Mouse (Mus musculus): ENCODE data around the gene Plcg2.

The Plcg2 gene

DNA sequence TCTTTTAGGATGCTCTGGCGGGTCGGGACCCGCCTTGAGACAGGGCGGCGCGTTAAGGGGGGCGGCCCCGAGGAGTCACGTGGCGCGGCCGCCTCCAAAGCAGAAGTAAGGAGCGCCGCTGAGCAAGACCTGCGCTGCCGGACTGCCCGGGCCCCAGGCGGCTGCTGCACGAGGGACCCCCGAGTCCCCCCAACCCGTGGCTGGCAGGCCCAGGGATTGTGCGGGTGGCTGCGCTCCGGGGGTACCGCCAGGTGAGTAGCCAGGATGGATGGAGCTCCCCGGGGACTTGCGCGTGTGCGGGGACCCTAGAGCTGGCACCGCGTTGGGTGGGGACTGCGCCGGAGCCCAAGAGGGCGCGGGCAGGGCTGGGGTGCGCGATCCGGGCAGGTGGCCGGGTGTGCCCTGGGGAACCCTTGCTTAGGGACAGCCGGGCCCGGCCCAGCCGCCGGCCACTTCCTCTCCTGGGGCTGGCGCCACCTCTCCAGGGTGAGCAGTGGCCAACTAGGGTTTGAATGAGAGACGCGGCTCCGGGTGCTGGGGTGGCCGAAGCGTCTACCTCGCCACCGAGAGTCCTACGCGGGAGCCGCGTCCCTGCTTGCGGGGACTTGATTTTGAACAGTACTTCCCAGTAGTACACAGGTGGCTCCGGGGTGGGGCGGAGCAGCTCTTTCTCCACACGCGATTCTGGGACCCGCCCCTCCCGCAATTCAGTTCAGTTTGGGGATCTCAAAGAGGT, at the start of gene Plcg2:
Plcg2 (plus strand) TSS at position 113 of the 736 bp plus-strand sequence.
- DNase-seq (ENCODE audit: low spot score in 2 of 2): peak in 1 of 2 experiments; percentile 33

GRCm38 (mm10) chr8:117451072-117451471, 47.0 kb upstream of the Plcg2 start:
- no peak for DNase-seq (ENCODE audit: low spot score in 2 of 2)

GRCm38 (mm10) chr8:117453974-117454373, 44.1 kb upstream of the Plcg2 start:
- DNase-seq (ENCODE audit: low spot score in 2 of 2): no peak

DNA sequence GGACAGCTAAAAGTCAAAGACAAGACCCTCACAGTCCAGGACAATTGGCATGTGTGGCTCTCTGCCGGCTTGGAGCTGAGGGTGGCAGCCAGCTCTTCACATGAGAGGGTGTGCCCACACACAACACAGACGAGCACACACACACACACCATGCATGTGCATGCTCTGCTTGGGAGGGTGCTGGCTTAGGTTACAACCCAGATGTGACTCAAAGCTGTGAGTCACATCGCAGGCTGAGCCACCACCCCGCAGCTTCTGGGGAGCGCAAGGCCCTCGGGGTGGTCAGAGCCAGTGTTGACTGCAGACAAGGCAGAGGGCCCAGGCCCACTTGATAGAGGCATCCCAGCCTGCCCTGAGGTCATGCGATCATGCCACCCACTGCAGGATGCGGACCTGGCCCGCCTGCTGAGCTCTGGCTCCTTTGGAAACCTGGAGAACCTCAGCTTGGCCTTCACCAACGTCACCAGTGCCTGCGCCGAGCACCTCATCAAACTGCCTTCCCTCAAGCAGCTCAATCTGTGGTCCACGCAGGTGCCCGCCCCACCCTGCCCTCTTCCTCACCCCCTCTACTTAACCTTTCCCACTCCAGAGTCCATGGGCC, 43.5 kb upstream of the Plcg2 start:
- DNase-seq (ENCODE audit: low spot score in 2 of 2): no peak

DNA sequence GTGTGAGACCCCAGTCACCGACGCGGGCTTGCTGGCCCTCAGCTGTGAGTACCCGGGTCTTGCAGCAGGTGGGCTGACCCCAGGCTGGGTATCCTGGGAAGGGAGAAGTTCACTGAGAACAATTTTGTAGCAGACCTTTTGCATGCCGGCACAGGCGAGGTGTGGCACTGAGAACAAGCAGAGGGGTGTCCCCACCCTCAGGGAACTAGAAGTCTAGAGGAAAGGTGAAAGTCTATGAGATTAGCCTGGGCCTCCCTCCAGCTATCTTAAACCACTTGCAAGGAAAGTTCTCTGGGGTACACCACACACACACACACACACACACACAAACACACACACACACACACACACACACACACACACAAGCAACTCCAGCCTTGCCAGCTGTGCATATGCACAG, 42.4 kb upstream of the Plcg2 start:
- DNase-seq (ENCODE audit: low spot score in 2 of 2): no peak

DNA sequence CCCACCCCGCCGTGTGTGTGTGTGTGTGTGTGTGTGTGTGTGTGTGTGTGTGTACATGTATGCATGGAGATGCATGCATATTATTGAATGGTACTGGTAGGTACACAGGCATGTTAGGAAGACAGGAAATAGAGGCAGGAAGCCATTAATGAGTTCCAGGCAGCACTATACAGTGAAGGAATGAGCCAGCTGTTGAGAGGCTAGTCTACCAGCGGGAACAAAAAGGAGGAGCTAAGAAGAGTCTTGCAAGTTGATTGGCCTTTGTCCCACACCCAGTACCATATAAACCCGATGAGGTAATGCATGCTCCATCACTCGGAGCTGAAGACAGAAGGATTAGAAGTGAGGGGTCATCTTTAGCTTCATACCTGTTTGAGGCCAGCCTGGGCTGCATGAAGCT, 39.7 kb upstream of the Plcg2 start:
- no peak for DNase-seq (ENCODE audit: low spot score in 2 of 2)

- DNase-seq (ENCODE audit: low spot score in 2 of 2): no peak
Observed at GRCm38 (mm10) chr8:117462701-117463284, 35.3 kb upstream of the Plcg2 start.

DNA sequence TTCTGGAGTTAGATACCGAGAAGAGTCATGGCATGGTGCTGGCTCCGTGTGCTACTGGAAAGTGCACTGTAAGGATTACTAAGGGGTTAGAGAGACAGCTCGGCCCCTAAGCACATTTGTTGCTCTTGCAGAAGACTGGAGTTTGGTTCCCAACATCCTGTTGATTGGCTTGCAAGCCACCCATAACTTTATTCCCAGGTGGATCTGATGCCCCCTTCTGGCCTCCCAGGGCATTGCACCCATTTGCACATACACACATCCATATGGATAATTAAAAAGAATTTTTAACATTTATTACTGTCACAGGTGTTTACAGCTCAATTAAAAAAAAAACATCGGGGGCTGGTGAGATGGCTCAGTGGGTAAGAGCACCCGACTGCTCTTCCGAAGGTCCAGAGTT, 33.6 kb upstream of the Plcg2 start:
- no peak for DNase-seq (ENCODE audit: low spot score in 2 of 2)

GRCm38 (mm10) chr8:117465250-117465649, 32.8 kb upstream of the Plcg2 start:
- DNase-seq (ENCODE audit: low spot score in 2 of 2): no peak

- DNase-seq (ENCODE audit: low spot score in 2 of 2): no peak
Observed at GRCm38 (mm10) chr8:117467466-117467865, 30.6 kb upstream of the Plcg2 start.

GRCm38 (mm10) chr8:117469431-117470341, 28.4 kb upstream of the Plcg2 start:
- DNase-seq (ENCODE audit: low spot score in 2 of 2): no peak

GRCm38 (mm10) chr8:117470342-117470781, 27.7 kb upstream of the Plcg2 start:
- DNase-seq (ENCODE audit: low spot score in 2 of 2): peak; percentile 69 to 77

GRCm38 (mm10) chr8:117471174-117471573, 26.9 kb upstream of the Plcg2 start:
- DNase-seq (ENCODE audit: low spot score in 2 of 2): peak; percentile 46 to 81

- no peak for DNase-seq (ENCODE audit: low spot score in 2 of 2)
Observed at GRCm38 (mm10) chr8:117471655-117472054, 26.4 kb upstream of the Plcg2 start.

DNA sequence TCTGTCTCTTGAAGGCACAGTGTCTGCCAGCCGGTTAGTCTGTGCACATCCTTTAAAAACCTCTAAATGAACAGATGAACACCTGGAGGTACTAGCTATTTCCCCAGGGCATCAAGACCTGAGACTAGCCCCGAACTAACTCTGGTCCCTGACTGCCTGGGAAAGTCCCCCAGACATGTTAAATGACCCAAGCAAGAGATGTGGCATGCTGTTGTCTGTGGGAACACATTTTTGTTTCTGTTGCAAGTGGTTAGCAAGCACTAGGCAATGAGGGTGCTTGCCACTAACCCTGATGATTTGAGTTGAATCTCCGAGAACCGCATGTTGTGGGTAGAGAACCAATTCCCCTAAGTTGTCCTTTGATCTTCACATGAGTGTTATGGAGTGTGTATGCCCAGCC, 25.8 kb upstream of the Plcg2 start:
- DNase-seq (ENCODE audit: low spot score in 2 of 2): no peak

DNA sequence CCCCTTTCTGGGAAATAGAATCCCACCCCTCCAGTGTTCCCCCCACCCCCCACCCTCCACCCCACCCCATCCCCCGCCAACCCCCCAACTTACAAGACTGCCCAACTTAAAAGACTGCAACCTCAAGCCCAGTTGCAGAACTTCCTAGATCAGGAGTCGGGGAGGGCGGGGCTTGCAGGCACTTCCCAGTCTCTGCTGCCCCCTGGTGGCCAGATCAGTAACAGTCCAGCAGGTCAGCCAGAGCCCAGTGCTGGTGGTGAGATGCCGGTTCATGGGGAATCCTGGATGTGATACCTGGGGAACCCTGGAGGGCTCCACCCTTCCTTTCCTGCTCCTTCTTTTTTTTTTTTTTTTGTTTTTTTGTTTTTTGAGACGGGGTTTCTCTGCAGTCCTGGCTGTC, 23.1 kb upstream of the Plcg2 start:
- peak; percentile 82 to 95 for DNase-seq (ENCODE audit: low spot score in 2 of 2)

GRCm38 (mm10) chr8:117475819-117476218, 22.3 kb upstream of the Plcg2 start:
- no peak for DNase-seq (ENCODE audit: low spot score in 2 of 2)

DNA sequence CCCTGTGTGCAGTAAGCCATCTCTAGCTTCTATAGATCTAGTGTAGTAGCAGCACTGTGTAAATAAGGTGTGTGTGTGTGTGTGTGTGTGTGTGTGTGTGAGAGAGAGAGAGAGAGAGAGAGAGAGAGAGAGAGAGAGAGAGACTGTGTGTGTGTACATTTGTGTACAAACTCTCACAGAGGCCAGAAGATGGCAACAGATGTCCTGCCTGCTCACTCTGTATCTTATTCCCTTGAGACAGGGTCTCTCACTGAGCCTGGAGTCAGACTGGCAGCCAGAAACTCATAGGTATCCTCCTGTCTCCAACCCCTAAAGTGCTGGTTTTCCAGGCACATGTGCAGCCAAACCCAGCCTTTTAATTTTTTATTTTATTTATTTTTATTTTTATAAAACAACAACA, 20.0 kb upstream of the Plcg2 start:
- no peak for DNase-seq (ENCODE audit: low spot score in 2 of 2)

DNA sequence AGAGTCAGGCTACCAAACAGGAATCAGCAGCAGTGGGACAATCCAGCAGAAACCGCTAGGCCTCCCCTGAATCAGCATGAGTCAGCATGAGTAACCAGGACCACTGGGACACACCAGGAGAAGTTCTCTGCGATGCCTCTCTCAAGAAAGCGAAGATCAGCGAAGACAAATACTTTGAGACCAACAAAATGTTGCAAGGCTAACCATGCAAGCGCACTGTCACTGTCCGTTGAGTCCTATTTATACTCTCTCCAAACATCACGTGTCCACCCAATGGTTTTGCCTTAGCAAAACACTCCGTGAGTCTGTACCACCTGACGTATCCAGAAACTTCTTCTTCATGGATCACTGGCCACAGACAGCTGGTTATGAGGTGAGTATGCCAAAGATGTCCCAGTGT, 18.1 kb upstream of the Plcg2 start:
- no peak for DNase-seq (ENCODE audit: low spot score in 2 of 2)

GRCm38 (mm10) chr8:117480516-117480915, 17.6 kb upstream of the Plcg2 start:
- no peak for DNase-seq (ENCODE audit: low spot score in 2 of 2)

- peak in 1 of 2 experiments; percentile 29 for DNase-seq (ENCODE audit: low spot score in 2 of 2)
Observed at GRCm38 (mm10) chr8:117481830-117482229, 16.3 kb upstream of the Plcg2 start.

DNA sequence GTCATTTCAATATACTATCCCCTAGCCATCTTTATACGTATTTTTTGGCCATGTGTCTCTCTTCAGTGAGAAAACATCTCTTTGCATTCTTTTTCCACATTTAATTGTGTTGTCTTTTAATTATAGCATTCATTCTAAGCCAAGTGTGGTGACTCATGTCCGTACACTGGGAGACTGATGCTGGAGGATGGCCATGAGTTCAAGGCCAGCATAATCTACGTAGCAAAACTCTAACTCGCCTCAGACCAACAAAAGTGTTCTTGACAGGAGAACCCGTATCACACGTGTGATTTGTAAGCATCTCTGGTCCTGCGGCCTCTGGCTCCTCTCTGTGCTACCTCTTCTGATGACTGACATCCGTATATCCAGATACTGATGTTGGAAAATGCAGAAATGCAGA, 13.4 kb upstream of the Plcg2 start:
- no peak for DNase-seq (ENCODE audit: low spot score in 2 of 2)

Measured in urinary bladder, postnatal 4 days (tissue).